Mouse (Mus musculus) gastrocnemius, postnatal 36 days (tissue): ENCODE data around the gene Dao. TPM values are rescaled to one million over a fixed set of nuclear protein-coding genes. Genes with fewer than 3 reads are reported as not detected.
A peak's percentile ranks its signal among the peaks of the same experiment; 100 is the strongest.

ENCODE experiments used
- DNase-seq, 2 experiments: peaks; one replicate each; pipeline ENCODE4 v3.0.0; 2022
- intact Hi-C: fragments of 180-260 bp; cut with DNase I; formaldehyde crosslinking; loops from one replicate; pipeline ENCODE4 v1.15.1; 2025
- long read RNA-seq, 2 experiments: library from polyadenylated mRNA; stranded (forward); transcript quantifications; one replicate each; pipeline ENCODE4 v2.0.0; 2021
- total RNA-seq, 2 experiments: library from RNA; stranded (reverse); gene quantifications; 2 replicates each; pipeline ENCODE4 v1.2.3; 2021

Gene Dao
- total RNA-seq = not detected
- long read RNA-seq, experiment 1 = 0 reads
- long read RNA-seq, experiment 2 = 0 reads

GRCm38 (mm10) chr5:114003542-114003941, at the start of gene Dao:
TSS of gene Dao (plus strand) at chr5:114003703.
- intact Hi-C loops = no loop called here
- DNase-seq = no peak

GRCm38 (mm10) chr5:113954421-113954820, 49.1 kb upstream of the Dao start:
- DNase-seq = peak; percentile 77 to 81
- intact Hi-C loops = loop anchor here (1.0 to 5.0 kb wide), 3 partner anchors 38 to 100 kb away; partner anchors contain the start of gene Ssh1

DNA sequence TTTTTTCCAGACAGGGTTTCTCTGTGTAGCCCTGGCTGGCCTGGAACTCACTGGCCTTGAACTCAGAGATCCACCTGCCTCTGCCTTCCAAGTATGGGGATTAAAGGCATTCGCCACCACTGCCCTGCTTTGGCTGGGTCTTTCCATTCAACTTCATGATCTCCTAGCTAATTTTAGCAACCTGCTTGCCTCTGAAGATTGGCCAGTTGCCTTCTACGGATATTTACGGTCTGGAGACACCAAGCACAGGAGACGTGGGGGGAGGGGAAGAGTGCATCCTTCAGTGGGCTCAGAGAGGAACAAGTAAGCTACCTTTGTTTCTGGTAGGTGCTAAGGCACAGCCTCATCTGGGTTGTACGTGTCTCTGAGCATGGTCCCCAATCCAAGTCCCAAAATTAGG, 48.2 kb upstream of the Dao start:
- intact Hi-C loops = loop anchor here (2.0 to 5.0 kb wide), 3 partner anchors 38 to 183 kb away; partner anchors contain the start of genes Iscu, Sart3 and Ssh1
- DNase-seq = no peak

DNA sequence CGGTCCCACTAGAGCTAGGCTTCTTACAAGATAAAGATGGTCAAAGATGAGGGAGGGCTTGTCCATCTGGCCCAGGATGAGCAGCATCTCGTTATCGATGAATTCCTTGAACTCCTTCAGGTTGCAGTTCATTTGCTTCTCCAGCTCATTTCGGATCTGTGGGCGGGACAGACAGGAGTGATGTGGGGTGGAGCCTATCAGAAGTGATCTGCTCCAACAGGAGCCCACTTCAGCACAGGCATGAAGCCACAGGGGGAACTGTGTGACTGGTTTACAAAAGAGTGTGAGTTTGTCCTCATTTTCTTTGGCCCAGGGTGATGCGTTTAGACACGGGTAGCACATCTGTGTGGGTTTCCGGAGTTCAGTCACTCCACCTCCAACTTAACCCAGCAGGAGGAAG, 47.8 kb upstream of the Dao start:
- DNase-seq = no peak
- intact Hi-C loops = loop anchor here (2.0 to 5.0 kb wide), 3 partner anchors 37 to 183 kb away; partner anchors contain the start of genes Iscu, Sart3 and Ssh1

- intact Hi-C loops = loop anchor here (5.0 kb wide), 2 partner anchors 91 to 184 kb away; partner anchors contain the start of genes Iscu and Sart3
Measured at GRCm38 (mm10) chr5:113956510-113956909, 47.0 kb upstream of the Dao start.

DNA sequence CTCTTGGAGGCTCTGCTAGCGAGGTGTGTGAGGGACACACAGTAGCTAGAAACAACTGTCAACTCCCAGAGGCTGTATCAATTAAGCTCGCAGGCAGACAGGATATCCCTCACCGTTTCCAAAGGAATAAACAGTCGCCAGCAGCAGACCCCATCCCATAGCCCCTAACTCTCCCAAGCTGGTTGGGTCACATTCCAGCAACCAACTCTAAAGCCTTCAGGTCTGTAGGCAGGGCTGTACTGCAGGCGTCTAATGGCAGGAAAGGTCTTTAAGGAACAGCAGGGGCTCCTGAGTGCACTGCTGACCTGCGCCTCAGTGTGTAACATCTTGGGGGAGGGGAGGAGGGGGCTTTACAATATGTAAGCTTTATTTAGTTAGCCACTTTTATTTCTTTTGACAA, 44.5 kb upstream of the Dao start:
- intact Hi-C loops = loop anchor here (5.0 kb wide), 2 partner anchors 88 to 187 kb away; partner anchors contain the start of genes Iscu and Sart3
- no peak for DNase-seq

More at GRCm38 (mm10) chr5:113956510-113956909, 47.0 kb upstream of the Dao start:
- DNase-seq = peak; percentile 81 to 85

GRCm38 (mm10) chr5:113960416-113960815, 43.1 kb upstream of the Dao start:
- intact Hi-C loops = no loop called here
- no peak for DNase-seq

GRCm38 (mm10) chr5:113961776-113962175, 41.7 kb upstream of the Dao start:
- DNase-seq = no peak
- intact Hi-C loops = no loop called here

- DNase-seq = no peak
- intact Hi-C loops = no loop called here
Measured at GRCm38 (mm10) chr5:113964972-113965371, 38.5 kb upstream of the Dao start.

DNA sequence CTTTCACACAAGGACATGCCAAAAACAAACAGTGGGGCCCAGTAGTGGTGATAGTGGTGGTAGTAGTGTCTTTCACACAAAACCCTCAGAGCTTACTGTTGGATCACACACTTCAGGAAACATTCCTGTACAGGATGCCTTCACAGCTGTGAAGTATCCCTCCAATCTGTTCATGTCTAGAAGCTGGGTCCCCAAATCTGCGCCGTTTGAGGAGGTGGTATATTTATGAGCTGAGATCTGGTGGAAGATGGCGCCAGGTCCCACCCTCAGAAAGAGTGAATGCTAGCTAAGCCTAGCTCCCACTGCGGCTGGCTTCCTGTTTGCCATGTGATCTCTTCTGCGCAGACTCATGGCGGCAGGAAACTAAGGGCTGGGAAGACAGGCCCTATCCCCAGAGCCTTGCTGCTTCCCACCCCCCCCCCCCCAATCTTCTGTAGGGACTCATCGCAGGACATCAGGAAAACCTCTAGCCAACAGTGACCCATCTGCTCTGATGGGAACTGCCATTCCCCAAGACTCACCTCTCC, 37.8 kb upstream of the Dao start:
- intact Hi-C loops = no loop called here
- no peak for DNase-seq

GRCm38 (mm10) chr5:113966452-113967150, 36.9 kb upstream of the Dao start:
- no peak for DNase-seq
- intact Hi-C loops = no loop called here

DNA sequence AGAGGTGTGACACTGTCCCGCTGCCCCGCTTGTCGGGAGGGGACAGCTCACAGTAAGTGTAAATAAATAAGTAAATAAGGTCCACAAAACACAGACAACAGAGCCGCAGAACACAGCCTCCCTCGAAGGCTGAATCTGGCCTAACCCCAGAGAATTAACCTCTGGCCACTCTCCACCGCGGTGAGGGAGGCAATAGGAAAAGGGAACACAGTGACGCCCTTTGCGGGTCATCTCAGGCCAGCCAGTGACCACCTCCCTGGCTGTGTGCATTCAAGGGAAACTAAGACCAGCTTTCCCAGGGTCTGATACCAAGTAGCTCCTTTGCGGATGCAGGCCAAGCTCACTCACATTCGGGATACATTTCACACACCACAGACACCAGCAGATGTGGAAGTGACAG, 35.1 kb upstream of the Dao start:
- intact Hi-C loops = no loop called here
- no peak for DNase-seq

DNA sequence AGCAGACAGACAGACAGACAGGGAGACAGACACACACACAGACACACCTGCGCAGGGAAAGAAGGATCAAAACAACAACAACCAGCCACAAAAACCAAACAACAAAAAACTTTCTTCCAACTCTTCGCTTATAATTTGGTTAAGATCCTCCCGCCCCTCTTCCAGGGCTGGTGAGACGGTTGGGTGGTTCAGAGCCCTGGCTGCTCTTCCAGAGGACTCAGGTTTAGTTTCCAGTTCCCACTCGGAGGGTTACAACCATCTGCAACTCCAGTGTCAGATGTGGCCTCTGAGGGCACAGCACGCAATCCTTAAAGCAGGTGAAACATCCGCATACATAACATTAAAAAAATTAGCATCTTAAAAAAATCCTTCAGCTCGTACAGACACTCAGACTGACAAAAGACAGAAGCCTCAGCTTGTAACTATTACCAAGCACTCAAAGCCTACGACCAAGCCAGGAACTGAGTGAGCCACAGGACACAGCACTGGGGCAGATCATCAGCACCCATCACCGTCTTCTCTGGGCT, 32.0 kb upstream of the Dao start:
- intact Hi-C loops = no loop called here
- DNase-seq = no peak

DNA sequence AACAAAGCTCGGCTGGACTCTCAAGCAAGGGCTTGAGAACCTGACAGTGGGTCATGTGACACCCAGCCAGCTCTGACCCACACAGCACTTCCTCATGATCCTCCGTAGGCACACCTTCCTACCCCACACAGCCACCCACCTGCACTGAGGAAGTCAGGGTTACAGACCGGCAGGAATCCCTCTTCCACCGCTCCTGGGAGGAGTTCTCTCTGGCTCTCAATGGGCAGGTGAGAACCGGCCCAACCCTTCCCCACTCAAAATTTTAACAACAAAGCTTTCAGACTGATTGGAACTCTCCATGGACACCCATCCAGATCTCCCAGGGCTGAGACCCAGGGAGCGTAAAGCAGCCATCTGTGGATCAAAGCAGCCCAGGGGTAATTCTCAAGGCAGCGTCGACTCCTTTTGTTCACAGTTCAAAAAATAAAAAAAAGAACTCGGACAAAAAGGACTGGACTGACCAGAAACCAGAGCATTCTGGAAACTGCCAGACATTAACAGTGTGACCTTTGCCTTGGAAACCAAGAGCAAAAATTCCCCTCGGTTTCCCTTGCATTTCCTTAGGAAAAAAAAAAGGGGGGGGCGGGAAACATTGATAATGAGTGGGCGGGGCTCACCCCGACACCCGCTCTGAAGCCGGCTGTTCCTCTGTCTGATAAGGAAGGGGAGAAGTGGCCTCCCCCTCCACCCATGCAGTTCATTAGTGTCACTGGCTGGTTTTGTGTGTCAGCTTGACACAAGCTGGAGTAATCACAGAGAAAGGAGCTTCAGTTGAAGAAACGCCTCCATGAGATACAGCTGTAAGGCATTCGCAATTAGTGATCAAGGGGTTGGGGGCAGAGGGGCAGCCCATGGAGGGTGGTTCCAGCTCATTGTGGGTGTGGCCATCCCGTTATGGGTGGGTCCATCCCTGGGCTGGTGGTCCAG, 30.7 kb upstream of the Dao start:
- intact Hi-C loops = no loop called here
- DNase-seq = no peak

- DNase-seq = no peak
- intact Hi-C loops = no loop called here
Measured at GRCm38 (mm10) chr5:113973790-113974189, 29.7 kb upstream of the Dao start.

- intact Hi-C loops = no loop called here
- no peak for DNase-seq
Measured at GRCm38 (mm10) chr5:113974576-113974975, 28.9 kb upstream of the Dao start.

DNA sequence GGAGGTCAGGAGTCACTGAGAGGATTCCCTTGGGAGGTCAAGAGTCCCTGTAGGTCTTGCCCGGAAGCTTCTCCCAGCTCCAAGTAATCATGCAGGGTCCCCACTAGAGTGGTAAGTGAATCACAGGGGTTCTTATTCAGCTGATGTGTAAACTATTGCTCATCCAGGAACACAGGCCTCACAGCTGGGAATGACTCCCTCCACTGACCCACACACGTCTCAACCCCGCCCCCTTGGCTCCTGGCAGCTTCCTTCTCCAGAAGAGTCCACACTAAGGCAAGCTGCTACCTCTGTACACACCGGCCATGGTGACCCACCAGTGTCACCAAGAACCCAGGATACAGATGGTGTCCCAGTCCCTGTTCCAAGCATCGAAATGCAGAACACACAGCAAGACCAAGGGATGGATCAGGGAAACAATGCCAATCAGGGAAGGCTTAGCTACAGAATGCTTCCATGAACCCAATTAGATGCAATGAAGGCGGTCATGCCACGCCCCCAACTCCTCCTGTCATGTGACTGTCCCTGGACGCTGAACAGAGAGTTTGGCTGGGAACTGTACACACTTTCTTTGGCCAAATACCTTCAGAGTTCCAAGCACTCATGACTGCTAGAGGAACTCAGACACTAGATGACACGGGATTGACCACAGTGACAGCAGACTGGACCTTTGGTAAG, 27.8 kb upstream of the Dao start:
- DNase-seq = peak; percentile 59 to 63
- intact Hi-C loops = no loop called here

GRCm38 (mm10) chr5:113976597-113976996, 26.9 kb upstream of the Dao start:
- no peak for DNase-seq
- intact Hi-C loops = no loop called here

DNA sequence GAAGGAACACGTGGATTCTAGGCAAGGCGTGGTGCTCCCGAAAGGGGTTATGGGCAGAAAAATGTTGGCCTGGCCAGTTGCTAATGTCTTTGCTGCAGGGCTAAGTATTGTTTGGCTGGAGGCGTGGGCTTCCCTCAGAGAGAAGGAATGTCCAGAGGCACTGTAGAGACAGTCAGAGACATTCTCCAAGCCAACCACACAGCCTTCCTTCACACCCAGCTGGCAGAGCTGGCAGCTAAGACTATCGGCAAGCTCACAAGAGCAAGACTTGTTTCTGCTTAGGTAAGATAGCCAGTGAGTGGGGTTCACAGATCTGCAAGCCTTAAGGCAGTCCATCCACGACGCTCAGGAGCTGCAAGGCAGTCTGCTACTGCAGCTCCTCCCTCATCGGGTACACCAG, 26.2 kb upstream of the Dao start:
- intact Hi-C loops = no loop called here
- DNase-seq = no peak

DNA sequence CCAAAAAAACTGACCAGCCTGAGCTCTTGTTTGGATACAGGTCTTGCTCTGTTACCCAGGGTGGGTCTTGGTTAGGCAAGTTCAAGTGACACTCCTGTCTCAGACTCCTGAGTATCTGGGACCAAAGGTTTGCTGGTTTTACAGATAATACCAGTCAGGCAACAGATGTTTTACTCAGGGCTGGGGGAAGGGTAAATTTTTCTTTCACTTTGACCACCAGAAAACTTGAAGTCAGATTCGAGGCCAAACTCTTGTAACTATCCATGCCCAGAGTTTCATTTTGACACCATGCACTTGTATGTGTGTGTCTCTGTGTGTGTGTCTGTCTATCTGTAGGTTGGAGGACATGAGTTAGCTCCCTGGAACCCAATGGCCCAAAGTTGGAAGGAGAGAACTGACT, 23.0 kb upstream of the Dao start:
- intact Hi-C loops = no loop called here
- no peak for DNase-seq
